Mouse (Mus musculus) embryonic facial prominence, embryonic 15.5 days (tissue): ENCODE measurements around the gene Auh. TPM values are rescaled to one million over a fixed set of nuclear protein-coding genes. Genes with fewer than 3 reads are reported as not detected.

Experiments
- ATAC-seq: fragments of 200-750 bp; cut with Nextera tagmentation; 2 replicates; pipeline ENCODE4 v1.8.0; 2017; ENCODE audit warnings: low read depth, moderate TSS enrichment; ENCODE audit not compliant: insufficient number of reproducible peaks, low FRiP score, low TSS enrichment
- H3K27ac ChIP-seq: fragments of 300-500 bp; sonication (generic); replicated peaks from 2 replicates; pipeline ENCODE4 v1.5.1; 2015; ENCODE audit warnings: mild to moderate bottlenecking, inconsistent platforms
- H3K27me3 ChIP-seq: fragments of 300-500 bp; sonication (generic); 2 replicates; pipeline ENCODE4 v1.6.1; 2015; ENCODE audit warnings: inconsistent platforms
- H3K36me3 ChIP-seq: fragments of 300-500 bp; sonication (generic); 2 replicates; pipeline ENCODE4 v1.6.1; 2015; ENCODE audit warnings: mild to moderate bottlenecking, inconsistent platforms
- H3K4me1 ChIP-seq: fragments of 300-500 bp; sonication (generic); 2 replicates; pipeline ENCODE4 v1.6.1; 2015; ENCODE audit warnings: inconsistent platforms
- H3K4me2 ChIP-seq: fragments of 300-500 bp; sonication (generic); replicated peaks from 2 replicates; pipeline ENCODE4 v1.6.1; 2015; ENCODE audit warnings: mild to moderate bottlenecking, inconsistent platforms
- H3K4me3 ChIP-seq: fragments of 300-500 bp; sonication (generic); replicated peaks from 2 replicates; pipeline ENCODE4 v1.5.1; 2015; ENCODE audit warnings: mild to moderate bottlenecking, inconsistent platforms
- H3K9ac ChIP-seq: fragments of 300-500 bp; sonication (generic); 2 replicates; pipeline ENCODE4 v1.6.1; 2015; ENCODE audit warnings: inconsistent platforms
- H3K9me3 ChIP-seq: fragments of 300-500 bp; sonication (generic); replicated peaks from 2 replicates; pipeline ENCODE4 v1.6.1; 2016; ENCODE audit warnings: inconsistent platforms
- WGBS: fragments of 180-500 bp; shearing (Covaris S2); methylation state at CpG from one replicate; pipeline ENCODE4 v1.1.7; 2015; 5-methylcytosine and 5-hydroxymethylcytosine counted together
- polyA plus RNA-seq: library from polyadenylated mRNA; unstranded; fragments of >200 nt; fragmentation: Nextera tagmentation; extraction: Ambion mirVana; gene quantifications from 2 replicates; pipeline ENCODE4 v1.2.1, GENCODE M21; 2015

Gene Auh
- polyA plus RNA-seq, 1 experiment from 2014 or later = 46.5 TPM

DNA sequence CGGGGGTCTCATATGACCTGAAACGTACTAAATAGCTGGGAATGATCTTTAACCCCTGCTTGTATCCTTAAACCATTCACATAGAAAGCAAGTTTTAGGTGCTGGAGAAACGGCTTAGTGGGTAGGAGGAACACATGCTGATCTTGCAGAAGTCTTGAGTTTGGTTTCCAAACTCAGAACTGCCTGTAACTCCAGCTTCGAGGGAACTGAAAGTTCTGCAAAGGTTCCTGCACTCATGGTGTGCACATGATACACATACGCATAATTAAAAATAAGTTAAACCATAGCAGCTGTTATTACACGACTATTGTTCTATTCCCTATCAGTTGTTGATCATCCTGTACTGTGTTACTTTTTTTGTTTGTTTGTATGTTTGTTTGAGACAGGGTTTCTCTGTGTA is 32.9 kb upstream of the Auh start:
- Histone ChIP-seq H3K4me2 (no peak overlapping the region), H3K27ac (no peak overlapping the region), H3K4me1 (no peaks in the 10 kb centered on the region), H3K27me3 (no peaks in the 10 kb centered on the region), H3K9ac (no peak overlapping the region), H3K9me3 (no peaks in the 10 kb centered on the region), H3K4me3 (no peak overlapping the region), H3K36me3 (peaks cover 29% of the 10 kb centered on the region)
- no peak for ATAC-seq
- WGBS = 75% methylated on average over 6 of the region's 6 CpGs

DNA sequence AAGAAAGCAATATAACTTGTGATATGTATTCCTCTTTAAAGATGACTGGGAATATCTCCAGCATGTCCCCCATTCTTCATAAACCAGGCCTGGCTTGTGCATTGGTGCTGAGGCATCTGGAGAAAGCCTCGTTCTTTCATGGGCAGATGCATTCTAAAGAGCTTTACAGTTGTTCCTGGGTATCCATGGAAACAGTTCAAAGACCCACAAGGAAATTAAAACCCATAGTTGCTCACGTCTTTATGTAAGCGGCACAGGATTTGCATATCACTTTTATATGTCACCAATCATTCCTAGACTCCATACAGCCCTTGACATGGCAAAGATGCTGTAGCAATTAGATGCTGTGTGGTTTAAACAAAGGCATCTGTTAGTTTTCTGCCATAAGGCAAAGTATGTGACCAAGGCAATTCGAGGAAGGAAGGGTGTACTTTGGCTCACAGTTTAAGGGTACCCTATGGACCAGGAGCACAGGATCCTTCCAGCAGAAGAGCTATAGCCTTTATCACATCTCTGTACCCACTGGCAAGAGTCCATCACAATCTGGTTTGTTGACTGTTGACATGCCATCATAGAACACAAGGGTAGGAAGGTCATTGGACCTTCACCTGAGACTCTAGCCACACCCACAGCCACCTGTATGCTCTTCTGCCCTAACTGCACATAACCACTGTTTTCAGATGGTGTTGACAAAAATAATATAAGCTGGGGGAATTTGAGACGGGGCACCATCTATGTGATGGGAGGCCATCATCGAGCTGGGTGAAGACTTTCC is 24.5 kb upstream of the Auh start:
- no peak for ATAC-seq
- no peaks in the 10 kb centered on the region for H3K4me1 ChIP-seq
- H3K9ac ChIP-seq = no peak overlapping the region
- WGBS = 80% methylated on average over 6 of the region's 6 CpGs
- no peaks in the 10 kb centered on the region for H3K27me3 ChIP-seq
- H3K9me3 ChIP-seq = no peaks in the 10 kb centered on the region
- no peak overlapping the region for H3K4me3 ChIP-seq
- H3K27ac ChIP-seq = no peak overlapping the region
- no peak overlapping the region for H3K4me2 ChIP-seq
- no peaks in the 10 kb centered on the region for H3K36me3 ChIP-seq

DNA sequence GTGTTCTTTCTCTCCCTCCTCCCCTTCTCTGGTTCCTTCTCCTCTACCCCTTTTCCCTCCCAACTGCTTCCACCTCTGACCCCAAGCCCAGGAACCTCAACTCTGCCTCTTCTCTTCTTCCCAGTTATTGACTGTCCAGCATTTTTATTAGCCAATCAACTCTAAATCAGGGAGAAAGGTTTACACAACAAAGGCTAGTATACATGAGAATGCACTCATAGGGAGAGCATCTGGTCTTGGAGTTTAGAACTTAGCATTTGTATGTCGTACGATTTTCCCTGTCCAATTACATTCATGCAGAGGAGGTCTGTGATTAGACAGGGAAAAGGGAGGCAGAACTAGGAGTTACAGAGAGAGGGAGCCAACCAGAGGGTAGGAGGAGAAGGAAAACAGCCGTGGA is 19.7 kb upstream of the Auh start:
- Histone ChIP-seq H3K4me3 (no peak overlapping the region), H3K4me1 (no peaks in the 10 kb centered on the region), H3K36me3 (no peaks in the 10 kb centered on the region), H3K27me3 (no peaks in the 10 kb centered on the region), H3K4me2 (no peak overlapping the region), H3K27ac (no peak overlapping the region), H3K9me3 (no peaks in the 10 kb centered on the region), H3K9ac (no peak overlapping the region)
- WGBS = 78% methylated on average over 3 of the region's 3 CpGs
- ATAC-seq = no peak

DNA sequence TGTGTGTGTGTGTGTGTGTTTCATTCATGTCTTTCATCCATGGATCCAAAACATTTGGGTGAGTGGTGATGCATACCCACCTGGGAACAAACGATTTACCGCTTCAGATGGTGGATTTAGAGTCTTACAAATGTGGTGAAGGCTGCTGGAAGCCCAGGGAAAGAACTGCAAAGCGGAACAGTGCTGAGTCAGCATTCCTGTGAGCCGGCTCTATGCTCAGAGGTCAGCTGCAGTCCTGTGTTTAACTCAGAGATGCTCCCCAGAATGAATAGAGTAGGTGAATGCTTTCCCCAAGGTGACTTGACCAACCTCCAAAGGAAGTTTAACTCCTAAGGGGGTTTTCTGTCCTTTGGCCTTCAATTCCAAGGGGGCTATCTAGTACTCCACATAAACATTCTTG is 18.1 kb upstream of the Auh start:
- Histone ChIP-seq H3K27me3 (no peaks in the 10 kb centered on the region), H3K9ac (no peak overlapping the region), H3K9me3 (no peaks in the 10 kb centered on the region), H3K4me1 (no peaks in the 10 kb centered on the region), H3K27ac (no peak overlapping the region), H3K36me3 (no peaks in the 10 kb centered on the region), H3K4me2 (no peak overlapping the region), H3K4me3 (no peak overlapping the region)
- no peak for ATAC-seq
- WGBS = 71% methylated on average over 4 of the region's 4 CpGs

DNA sequence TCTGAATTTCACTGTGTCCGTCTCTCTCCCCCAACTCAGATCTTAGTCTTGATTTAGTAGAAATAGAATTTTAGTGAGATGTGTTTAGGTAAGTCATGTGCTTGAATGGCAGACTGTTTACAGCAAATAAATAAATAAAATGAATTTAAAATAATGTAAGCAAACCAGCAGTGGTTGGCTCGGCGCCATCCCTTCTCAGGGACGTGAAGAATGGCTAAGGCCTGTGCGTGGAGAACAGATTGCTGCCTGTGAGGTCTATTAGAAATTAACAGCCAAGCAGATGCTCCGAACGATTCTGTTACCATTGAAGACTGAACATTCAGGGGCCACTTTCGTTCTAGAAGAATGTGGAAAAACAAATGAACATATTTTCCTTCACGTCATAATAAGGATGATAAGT is 16.3 kb upstream of the Auh start:
- H3K9ac ChIP-seq = no peak overlapping the region
- WGBS = 58% methylated on average over 9 of the region's 9 CpGs
- H3K9me3 ChIP-seq = no peaks in the 10 kb centered on the region
- H3K27me3 ChIP-seq = no peaks in the 10 kb centered on the region
- H3K4me1 ChIP-seq = no peaks in the 10 kb centered on the region
- H3K4me3 ChIP-seq = no peak overlapping the region
- no peaks in the 10 kb centered on the region for H3K36me3 ChIP-seq
- no peak overlapping the region for H3K4me2 ChIP-seq
- ATAC-seq = no peak
- H3K27ac ChIP-seq = no peak overlapping the region

DNA sequence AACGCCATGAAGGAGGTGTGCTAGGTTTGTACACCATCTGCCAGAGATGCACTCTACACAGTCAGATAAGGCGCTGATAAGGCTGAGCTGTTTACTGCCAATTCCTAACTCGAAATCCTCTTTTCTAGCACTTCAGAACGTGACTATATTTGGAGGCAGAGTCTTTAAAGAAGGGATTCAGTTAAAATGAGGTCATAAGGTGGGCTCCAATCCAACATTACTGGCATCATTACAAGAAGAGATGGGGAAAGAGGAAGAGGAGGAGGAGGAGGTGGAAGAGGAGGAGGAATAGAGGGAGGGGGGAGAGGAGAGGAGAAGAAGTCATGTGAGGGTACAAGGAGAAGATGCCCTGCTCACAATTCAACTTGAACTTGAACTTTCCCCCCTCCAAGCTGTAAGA is 14.6 kb upstream of the Auh start:
- no peak for ATAC-seq
- Histone ChIP-seq H3K9ac (no peak overlapping the region), H3K4me2 (no peak overlapping the region), H3K27ac (no peak overlapping the region), H3K27me3 (no peaks in the 10 kb centered on the region), H3K36me3 (no peaks in the 10 kb centered on the region), H3K9me3 (no peaks in the 10 kb centered on the region), H3K4me3 (no peak overlapping the region), H3K4me1 (peaks cover 3% of the 10 kb centered on the region; the same call in 1 of the 2 replicates)
- 56% methylated on average over 4 of the region's 4 CpGs for WGBS

DNA sequence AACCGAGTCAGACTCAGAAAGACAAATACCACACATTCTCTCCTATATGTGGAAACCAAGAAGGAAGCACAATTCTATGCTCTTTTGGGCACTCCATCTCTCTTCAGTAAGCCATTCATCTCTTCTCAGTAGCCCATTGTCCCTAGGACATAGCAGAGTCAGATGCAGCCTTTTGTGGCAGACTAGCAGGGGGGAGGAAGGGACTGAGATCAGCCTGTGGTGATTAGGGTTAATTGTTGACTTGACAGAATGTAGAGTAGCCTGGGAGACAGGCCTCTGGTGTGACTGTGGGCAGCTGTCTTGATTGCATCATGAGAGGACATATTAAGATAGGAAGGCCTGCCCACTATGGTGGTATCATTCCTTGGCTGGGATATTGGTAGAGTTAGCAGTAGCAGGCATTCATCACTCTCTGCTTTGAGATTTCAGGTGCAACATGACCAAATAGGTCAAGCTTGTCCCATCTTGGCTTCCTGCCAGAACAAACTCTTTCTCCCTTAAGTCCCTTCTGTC is 13.5 kb upstream of the Auh start:
- Histone ChIP-seq H3K4me3 (no peak overlapping the region), H3K36me3 (no peaks in the 10 kb centered on the region), H3K27ac (no peak overlapping the region), H3K9ac (no peak overlapping the region), H3K9me3 (no peaks in the 10 kb centered on the region), H3K27me3 (no peaks in the 10 kb centered on the region), H3K4me2 (no peak overlapping the region), H3K4me1 (peaks cover 3% of the 10 kb centered on the region; the same call in 1 of the 2 replicates)
- no peak for ATAC-seq
- 57% methylated on average over 1 of the region's 1 CpGs for WGBS

DNA sequence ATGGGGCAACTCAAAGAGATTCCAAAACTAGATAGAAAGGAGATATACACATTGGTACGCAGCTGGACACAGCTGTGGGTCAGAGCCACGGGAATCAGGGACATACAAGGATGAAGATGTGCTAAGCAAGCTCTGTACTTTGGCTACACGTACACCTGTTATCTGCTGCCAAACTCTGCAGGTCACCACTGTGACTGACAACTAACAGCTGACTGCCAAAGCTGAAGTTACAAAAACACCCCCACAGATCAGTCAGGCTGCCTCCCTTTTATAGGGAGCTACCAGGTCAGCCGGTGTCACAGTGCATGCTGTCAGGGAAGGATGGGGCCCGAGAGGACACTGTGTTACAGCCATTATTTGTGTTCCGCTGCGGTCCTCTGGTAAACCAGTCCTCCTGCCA is 11.5 kb upstream of the Auh start:
- no peaks in the 10 kb centered on the region for H3K9me3 ChIP-seq
- no peak overlapping the region for H3K4me3 ChIP-seq
- 71% methylated on average over 7 of the region's 7 CpGs for WGBS
- no peak overlapping the region for H3K4me2 ChIP-seq
- no peaks in the 10 kb centered on the region for H3K36me3 ChIP-seq
- no peak for ATAC-seq
- H3K9ac ChIP-seq = no peak overlapping the region
- no peak overlapping the region for H3K27ac ChIP-seq
- no peaks in the 10 kb centered on the region for H3K27me3 ChIP-seq
- H3K4me1 ChIP-seq = peaks cover 3% of the 10 kb centered on the region; the same call in 1 of the 2 replicates

DNA sequence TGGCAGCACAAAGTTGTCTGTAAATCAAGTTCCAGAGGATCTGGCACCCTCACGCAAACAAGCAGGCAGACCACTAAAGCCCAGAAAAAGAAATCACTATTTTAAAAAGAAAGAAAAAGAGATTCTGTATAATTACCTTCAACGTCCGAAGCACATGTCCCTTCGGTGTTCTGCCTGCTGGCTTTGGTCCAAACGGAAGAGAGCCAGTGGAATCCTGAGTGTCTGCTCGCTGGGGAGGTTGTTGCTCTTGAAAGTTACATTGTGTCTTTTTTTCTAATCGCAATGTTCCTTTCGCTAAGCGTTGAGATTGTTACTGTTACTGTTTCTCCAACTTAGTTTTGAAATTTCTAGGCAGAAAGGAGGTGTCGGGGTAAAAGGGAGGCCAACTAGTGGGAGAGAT is 1.1 kb upstream of the Auh start:
- Histone ChIP-seq H3K4me1 (peaks cover 20% of the 10 kb centered on the region), H3K27ac (no peak overlapping the region), H3K4me3 (no peak overlapping the region), H3K4me2 (no peak overlapping the region), H3K9ac (no peak overlapping the region), H3K27me3 (no peaks in the 10 kb centered on the region), H3K9me3 (no peaks in the 10 kb centered on the region), H3K36me3 (no peaks in the 10 kb centered on the region)
- no peak for ATAC-seq
- 43% methylated on average over 10 of the region's 10 CpGs for WGBS

DNA sequence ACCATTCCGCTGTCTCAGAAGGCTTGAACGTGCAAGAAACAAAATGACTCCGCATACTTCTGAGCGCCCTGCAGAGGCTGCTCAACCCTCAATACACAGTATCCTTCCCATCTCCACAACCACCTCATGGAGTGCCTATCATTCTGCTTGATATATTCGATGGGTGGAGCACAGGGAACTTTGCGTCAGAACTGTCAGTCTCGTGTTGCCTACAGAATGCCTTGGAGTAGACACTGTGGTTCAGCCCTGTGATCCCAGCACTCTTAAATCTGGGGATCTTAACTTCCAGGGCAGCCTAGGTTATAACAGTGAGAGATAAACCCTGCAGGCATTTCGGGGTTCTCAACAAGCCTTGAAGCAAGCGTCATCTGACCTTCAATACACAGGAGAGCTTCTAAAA is 1.1 kb downstream of the Auh start:
- 47% methylated on average over 9 of the region's 9 CpGs for WGBS
- no peak overlapping the region for H3K27ac ChIP-seq
- no peaks in the 10 kb centered on the region for H3K36me3 ChIP-seq
- H3K4me3 ChIP-seq = peak overlapping the region; percentile 91
- no peaks in the 10 kb centered on the region for H3K27me3 ChIP-seq
- peaks cover 25% of the 10 kb centered on the region for H3K4me1 ChIP-seq
- peak overlapping the region; percentile 58; the same call in 1 of the 2 replicates for H3K9ac ChIP-seq
- ATAC-seq = no peak
- peak overlapping the region; percentile 58 for H3K4me2 ChIP-seq
- H3K9me3 ChIP-seq = no peaks in the 10 kb centered on the region

DNA sequence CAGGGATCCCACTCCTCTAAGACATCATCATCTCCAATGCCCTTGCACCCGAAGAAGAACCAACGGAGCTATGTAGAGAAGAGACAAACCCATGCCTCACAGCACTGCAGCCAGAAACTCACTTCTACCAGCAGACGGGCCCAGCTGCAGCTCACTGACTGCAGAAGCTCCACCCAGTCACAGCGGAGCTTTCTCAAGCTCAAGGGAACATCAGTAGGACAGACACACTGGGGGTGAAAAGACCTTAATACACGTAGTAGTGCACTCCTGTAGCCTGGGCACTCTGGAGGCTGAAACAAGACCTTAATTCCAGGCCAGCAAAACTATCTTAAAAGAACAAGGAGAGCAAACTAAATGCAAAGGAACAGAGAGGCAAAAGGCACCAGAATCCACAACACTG is 5.0 kb downstream of the Auh start:
- H3K4me1 ChIP-seq = peaks cover 25% of the 10 kb centered on the region
- no peaks in the 10 kb centered on the region for H3K9me3 ChIP-seq
- ATAC-seq = no peak
- no peak overlapping the region for H3K9ac ChIP-seq
- no peak overlapping the region for H3K4me2 ChIP-seq
- no peak overlapping the region for H3K27ac ChIP-seq
- no peaks in the 10 kb centered on the region for H3K27me3 ChIP-seq
- H3K4me3 ChIP-seq = no peak overlapping the region
- 63% methylated on average over 5 of the region's 5 CpGs for WGBS
- no peaks in the 10 kb centered on the region for H3K36me3 ChIP-seq

DNA sequence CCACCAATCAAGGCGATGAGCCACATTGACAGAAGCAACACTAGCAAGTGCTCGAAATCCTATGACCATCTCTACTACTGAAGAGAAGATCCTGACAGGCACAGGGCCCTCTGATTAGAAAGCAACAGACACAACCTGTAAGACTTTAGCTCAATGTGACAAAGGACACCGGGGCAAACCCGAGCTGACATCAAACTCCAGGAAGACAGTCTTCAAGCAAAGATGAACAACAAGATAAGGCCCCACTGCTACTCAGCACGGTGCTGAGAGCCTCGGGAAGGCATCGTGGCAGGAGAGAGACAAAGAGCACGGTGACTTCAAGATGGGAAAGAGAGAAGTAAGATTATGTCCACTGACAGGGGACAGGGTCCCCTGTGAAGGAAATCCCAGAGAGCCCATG is 7.5 kb downstream of the Auh start:
- H3K9ac ChIP-seq = no peak overlapping the region
- H3K36me3 ChIP-seq = peaks cover 10% of the 10 kb centered on the region; the same call in 1 of the 2 replicates
- H3K4me2 ChIP-seq = no peak overlapping the region
- H3K27ac ChIP-seq = no peak overlapping the region
- no peaks in the 10 kb centered on the region for H3K27me3 ChIP-seq
- peaks cover 5% of the 10 kb centered on the region; the same call in 1 of the 2 replicates for H3K4me1 ChIP-seq
- no peaks in the 10 kb centered on the region for H3K9me3 ChIP-seq
- no peak overlapping the region for H3K4me3 ChIP-seq
- WGBS = 66% methylated on average over 8 of the region's 8 CpGs
- no peak for ATAC-seq
